Mouse (Mus musculus) embryonic fibroblast, embryonic 13.5 days (primary cell): ENCODE results near the gene Atp1b3. TPM values are rescaled to one million over a fixed set of nuclear protein-coding genes. Genes with fewer than 3 reads are reported as not detected.

Source experiments
- H3K27ac ChIP-seq: 2 replicates; pipeline ENCODE4 v1.5.1; 2012; ENCODE audit warnings: low read length, control low read depth, inconsistent platforms; ENCODE audit not compliant: insufficient read depth
- H3K4me1 ChIP-seq: 2 replicates; pipeline ENCODE4 v1.6.1; 2011; ENCODE audit warnings: low read length; ENCODE audit not compliant: control insufficient read depth, insufficient read depth
- H3K4me3 ChIP-seq: 2 replicates; pipeline ENCODE4 v1.5.1; 2011; ENCODE audit warnings: mild to moderate bottlenecking, control low read depth, low read length; ENCODE audit not compliant: insufficient read depth
- CTCF ChIP-seq: IDR thresholded peaks from 2 replicates; pipeline ENCODE4 v1.5.1; 2011; ENCODE audit warnings: mild to moderate bottlenecking, control low read depth, low read length, moderate library complexity, borderline replicate concordance; ENCODE audit not compliant: insufficient read depth
- POLR2A ChIP-seq: IDR thresholded peaks from 2 replicates; pipeline ENCODE4 v1.6.1; 2011; ENCODE audit warnings: low read depth, mild to moderate bottlenecking, control low read depth, low read length, moderate library complexity
- polyA plus RNA-seq: library from polyadenylated mRNA; stranded (reverse); fragments of >200 nt; gene quantifications from 2 replicates; pipeline ENCODE4 v1.2.4, GENCODE M21; 2011; ENCODE audit warnings: low read depth; ENCODE audit not compliant: missing spikeins, insufficient read length

Gene Atp1b3
- polyA plus RNA-seq, 1 experiment, result 102 TPM

DNA sequence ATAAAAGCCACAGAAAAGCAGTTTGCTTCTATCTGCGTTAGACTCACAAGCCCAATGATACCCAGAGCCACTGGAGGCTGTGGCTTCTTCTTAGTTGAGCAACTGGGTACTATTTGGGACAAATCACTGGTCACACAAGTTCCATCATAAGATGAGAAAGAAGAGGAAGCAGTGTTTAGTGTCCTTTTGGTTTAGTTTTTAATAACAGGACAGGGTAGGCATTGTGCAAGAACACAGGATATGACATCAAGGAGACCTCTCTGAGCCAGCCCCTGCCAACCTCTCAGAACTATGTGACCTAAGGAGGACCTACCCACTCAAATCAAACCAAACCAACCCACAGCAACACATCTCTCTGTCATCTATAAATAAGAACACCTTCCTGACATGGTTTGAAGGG lies 27.7 kb upstream of the Atp1b3 start:
- no peak overlapping the region for H3K4me3 ChIP-seq
- no peaks in the 10 kb centered on the region for H3K4me1 ChIP-seq
- TF ChIP-seq POLR2A, result no peak
- no peak for TF ChIP-seq CTCF
- H3K27ac ChIP-seq, result no peak overlapping the region

DNA sequence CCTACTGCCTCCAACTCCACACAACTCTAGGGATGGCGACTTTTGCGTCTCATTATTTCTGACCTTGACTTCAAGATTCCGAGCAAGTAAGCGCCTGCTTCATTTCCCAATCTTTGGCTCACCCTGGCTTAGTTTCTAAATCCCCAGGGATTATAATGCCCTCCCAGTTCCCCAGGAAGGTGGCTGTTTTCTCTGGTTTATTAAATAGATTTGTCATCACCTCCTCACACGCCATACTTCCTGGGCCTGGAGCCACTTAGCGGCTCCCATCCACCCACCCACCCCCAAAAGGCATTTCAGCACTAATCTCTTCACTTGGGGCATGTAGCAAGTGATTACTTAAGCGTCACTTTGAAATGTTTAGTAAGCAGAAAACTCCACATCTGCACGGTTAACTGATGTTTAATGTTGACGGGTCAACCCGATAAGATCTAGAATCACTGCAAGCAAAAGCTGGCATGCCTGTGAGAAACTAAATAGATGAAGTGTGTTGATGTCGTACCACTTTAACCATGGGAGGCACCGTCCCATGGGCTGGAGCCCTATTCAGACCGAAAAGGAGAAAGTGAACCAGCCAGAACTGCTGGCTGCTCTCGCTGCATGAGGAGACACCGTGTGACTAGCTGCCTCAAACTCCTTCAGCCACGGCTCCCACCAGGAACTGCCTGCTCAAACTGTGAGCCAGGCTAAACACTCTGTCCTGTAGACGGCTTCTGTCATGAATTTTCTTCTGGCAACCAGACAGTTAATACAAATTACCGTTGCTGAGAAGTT lies 19.7 kb upstream of the Atp1b3 start:
- no peak overlapping the region for H3K4me3 ChIP-seq
- TF ChIP-seq CTCF, result no peak
- TF ChIP-seq POLR2A, result no peak
- H3K4me1 ChIP-seq, result peaks cover 3% of the 10 kb centered on the region
- no peak overlapping the region for H3K27ac ChIP-seq

DNA sequence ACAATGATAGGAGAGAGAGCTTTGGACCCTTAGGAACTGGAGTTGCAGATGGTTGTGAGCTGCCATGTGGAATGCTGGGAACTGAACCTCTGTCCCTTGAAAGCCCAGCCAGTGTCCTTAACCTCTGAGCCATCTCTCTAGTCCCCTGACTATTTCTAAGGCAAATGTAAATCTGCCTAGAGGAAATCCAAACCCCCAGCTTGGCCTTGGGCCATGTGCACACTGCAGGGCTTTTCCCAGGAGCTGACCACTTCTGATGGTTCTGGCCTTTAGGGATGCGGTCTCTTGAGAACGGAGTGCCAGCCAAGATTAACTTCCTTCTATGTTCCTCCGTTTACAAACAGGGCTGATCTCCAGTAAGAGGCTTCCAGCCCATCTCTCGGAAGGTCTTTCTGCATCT lies 18.5 kb upstream of the Atp1b3 start:
- TF ChIP-seq POLR2A (no peak), CTCF (no peak)
- Histone ChIP-seq H3K27ac (no peak overlapping the region), H3K4me1 (peaks cover 3% of the 10 kb centered on the region), H3K4me3 (no peak overlapping the region)

DNA sequence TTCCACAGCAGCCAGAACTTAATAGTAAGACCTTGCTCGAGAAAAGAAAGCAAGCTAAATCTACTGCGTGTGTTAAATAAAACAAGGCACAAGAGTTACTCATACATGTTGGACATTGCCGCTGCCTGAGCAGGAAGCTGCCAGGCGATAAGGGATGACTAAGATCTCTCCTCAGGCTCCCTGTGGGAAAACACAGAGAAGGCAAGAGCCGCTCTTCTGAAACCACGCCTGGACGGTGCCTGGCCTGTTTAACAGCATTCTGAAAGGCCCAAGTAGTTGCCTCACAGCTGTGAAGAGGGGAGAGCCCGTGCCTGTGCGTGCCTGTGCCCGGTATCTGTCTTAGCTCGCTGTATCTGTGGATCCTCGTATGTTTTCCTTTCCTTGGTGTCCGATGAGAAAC lies 17.2 kb upstream of the Atp1b3 start:
- H3K4me1 ChIP-seq, result peaks cover 3% of the 10 kb centered on the region
- H3K27ac ChIP-seq, result peak overlapping the region; percentile 45
- H3K4me3 ChIP-seq, result no peak overlapping the region
- TF ChIP-seq CTCF (no peak), POLR2A (no peak)

DNA sequence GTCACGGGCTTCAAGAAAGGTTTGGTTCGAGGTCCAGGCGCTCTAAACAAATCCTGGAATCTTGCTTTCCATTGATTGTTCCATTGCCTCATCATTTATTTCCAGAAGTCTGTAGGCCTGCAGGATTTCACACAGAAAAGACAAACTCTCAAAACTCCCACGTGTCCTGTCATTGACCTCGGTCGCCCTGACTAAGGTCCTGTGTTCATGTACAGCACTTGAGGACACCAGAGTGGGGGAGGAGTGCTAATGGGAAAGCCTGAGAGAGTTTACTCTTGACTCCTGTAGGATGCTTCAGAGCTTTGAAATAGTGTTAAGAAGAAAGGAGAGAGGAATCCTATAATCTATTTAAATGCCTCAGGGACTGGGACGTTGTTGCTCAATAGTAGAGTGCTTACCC lies 15.3 kb upstream of the Atp1b3 start:
- TF ChIP-seq CTCF (no peak), POLR2A (no peak)

DNA sequence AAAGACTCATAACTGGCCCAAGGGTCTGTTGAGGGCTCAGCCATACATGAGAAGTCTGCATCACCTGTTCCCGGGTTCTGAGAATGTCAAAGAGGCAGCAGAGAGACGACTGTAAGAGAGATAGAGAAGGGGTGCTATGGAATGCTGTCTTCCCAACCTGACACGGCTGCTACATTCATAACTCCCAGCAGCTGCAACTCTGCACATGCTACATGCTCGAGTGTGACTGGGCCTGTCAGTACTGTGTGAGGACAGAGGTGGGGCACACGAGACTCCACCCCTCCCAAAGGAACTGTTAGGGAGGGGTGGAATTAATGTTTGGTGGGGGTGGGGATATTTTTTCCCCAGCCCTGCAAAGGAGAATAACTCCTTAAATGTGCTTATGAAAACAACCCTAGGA lies 14.5 kb upstream of the Atp1b3 start:
- H3K27ac ChIP-seq, result no peak overlapping the region
- H3K4me1 ChIP-seq, result peaks cover 3% of the 10 kb centered on the region
- H3K4me3 ChIP-seq, result no peak overlapping the region
- TF ChIP-seq CTCF (no peak), POLR2A (no peak)

More for the DNA sequence above, 15.3 kb upstream of the Atp1b3 start:
- H3K27ac ChIP-seq, result no peak overlapping the region
- no peak overlapping the region for H3K4me3 ChIP-seq
- peaks cover 3% of the 10 kb centered on the region for H3K4me1 ChIP-seq

DNA sequence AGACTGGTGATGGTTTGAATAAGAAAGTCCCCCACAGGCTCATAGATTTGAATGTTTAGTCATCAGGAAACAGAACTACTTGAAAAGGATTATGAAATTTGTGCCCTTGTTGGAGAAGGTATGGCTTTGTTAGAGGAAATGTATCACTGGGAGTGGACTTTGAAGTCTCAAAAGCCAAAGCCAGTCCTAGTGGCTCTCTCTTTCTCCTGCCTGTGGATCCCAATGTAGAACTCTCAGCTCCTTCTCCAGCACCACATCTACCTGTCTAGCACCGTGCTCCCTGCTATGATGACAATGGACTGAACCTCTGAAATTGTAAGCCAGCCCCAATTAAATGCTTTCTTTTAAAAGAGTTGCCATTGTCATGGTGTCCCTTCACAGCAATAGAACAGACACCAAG lies 12.9 kb upstream of the Atp1b3 start:
- no peak overlapping the region for H3K27ac ChIP-seq
- TF ChIP-seq POLR2A, result no peak
- no peak overlapping the region for H3K4me3 ChIP-seq
- peaks cover 3% of the 10 kb centered on the region for H3K4me1 ChIP-seq

DNA sequence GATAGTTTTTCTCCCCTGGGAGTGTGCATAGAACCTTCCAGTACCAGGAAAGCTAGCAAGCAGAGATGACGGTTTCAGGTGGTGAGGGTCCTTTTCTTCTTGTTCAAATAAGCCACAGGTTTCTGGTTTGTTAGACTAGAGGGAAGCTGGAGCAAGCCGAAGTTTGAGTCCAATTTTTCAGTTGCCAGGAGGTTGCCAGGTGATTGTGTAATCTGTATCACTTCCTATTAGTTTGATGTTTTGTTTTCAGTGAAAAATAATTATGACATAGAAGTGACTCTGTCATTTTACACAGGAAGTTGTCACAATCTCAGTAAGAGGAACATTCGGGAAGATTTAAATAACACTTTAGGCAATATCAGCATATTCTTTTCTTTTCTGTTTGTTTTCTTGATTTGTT lies 11.6 kb upstream of the Atp1b3 start:
- TF ChIP-seq CTCF (no peak), POLR2A (no peak)
- Histone ChIP-seq H3K27ac (no peak overlapping the region), H3K4me1 (peaks cover 4% of the 10 kb centered on the region), H3K4me3 (no peak overlapping the region)

DNA sequence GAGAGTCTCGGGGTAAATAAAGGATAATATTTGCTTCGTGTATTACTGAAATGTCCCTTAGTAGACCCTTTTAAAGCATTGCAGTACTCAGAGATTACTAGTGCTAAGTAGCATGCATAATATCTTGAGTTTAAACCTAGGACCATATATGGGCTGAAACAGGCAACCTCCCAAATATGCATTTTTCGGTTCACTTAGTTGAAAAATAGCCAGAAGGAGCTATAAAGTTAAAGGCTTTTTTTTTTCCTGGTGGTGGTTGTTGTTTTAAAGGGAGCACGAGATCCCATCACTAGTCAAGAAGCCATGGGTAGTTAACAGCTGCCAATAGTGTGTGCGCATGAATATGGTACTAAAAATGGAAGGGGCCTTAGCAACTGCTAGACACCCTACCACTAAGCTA lies 6.8 kb upstream of the Atp1b3 start:
- no peak overlapping the region for H3K4me3 ChIP-seq
- no peak for TF ChIP-seq CTCF
- TF ChIP-seq POLR2A, result no peak

DNA sequence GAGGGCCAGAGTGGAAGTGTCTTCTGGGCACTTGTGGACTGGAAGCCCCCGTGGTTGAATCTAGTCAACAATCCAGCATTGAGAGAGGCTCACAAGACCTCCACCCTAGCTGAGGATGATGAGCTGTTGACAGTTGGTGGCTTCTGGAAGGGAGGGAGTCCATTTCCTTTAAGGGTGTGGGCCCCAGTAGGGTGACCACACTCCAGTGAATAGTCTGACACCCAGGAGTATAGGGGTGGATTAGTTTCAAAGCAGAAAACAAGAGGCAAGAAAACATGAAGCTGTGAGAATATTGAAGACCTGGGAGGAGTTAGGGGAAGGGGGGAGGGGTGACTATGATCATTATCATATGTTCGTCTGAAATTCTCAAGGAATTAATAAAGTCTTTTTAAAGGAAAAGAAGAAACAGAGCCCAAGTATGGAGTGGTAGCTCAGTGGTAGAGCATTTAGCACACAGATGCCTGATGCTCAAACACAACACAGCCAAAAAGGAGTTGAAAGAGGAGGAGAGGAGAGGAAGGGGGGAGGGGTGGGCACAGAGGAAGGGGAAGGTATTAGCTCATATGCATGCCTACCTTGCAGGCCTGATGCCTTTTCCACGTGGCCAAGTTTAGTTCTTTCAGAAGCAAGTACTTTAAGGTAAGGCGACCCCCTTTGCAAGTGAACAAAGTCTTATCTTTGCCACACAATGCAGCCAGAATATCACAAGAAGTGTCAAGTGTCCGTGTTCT lies 5.6 kb upstream of the Atp1b3 start:
- H3K4me3 ChIP-seq, result no peak overlapping the region
- TF ChIP-seq CTCF (no peak), POLR2A (no peak)
- no peak overlapping the region for H3K27ac ChIP-seq
- peaks cover 11% of the 10 kb centered on the region for H3K4me1 ChIP-seq

More for the DNA sequence above, 6.8 kb upstream of the Atp1b3 start:
- H3K27ac ChIP-seq, result peak overlapping the region; percentile 65
- peaks cover 8% of the 10 kb centered on the region for H3K4me1 ChIP-seq
